Mouse (Mus musculus): ENCODE measurements around the gene Fancd2os.

DNA sequence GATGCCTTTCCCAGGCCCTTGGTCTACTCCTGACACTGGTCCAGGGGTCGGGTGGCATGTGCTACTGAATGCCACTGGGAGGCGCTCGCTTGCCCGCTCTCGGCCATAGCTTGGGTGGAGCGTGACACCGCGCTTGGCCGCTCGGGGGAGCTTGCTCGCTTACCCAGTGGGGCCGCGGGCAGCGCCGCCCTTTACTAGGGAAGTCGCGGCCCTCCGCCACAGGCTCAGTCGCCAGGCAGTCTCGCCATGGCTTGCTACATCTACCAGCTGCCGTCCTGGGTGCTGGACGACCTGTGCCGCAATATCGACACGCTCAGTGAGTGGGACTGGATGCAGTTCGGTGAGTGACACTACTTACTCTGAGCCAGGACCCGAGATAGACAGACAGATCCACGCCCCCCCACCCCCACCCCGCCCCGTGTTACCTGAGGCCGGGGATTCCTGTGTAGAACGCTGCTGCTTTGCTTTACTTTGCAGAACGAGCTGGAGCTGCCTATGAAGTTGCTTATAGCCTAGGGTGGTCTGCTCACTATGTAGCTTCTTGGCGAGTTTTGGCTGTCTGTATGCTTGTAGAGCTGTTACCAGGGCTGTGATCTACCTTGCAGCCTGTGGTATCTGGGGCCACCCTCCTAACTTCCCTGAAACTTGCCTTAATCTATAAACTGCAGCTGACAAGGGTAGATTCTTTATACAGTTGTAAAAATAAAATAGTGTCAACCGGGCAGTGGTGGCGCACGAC, 38.0 kb upstream of the Fancd2os start, which contains the start of gene Irak2:
- TF ChIP-seq EP300 (optimal IDR thresholded peaks at IDR 0.05) (no peak), CTCF (IDR thresholded peaks at IDR 0.05; ENCODE audit: low read depth) (peak; percentile 100)
